In the genomic region with DNA sequence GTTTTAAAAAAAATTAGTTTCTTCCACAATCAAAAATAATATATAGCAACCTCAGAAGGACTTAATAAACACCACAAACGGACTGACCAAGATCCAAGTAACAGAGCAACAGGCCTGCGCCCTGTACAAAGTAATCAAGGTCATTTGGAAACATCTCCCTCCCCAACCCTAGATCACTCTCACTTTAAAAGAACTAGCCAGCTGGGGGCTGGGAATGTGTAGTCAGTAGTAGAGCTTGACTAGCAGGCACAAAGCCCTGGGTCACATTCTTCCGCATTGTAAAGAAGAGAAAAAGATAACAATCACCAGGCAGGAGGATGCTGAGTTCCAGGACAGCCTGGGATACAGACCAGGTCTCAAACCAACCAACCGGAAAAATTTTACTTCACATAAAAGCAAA, we compare ENCODE assay signal across 19 mouse cellular contexts. TPM values are rescaled to one million over a fixed set of nuclear protein-coding genes. Genes with fewer than 3 reads are reported as not detected.
A peak's percentile ranks its signal among the peaks of the same experiment; 100 is the strongest.
DNase-seq lines count a peak whose midpoint lies in the region; ATAC-seq lines count a peak whose summit lies in the region.
"Had no signal": no experiment of that assay in that cellular context is flagged by ENCODE, and none has a peak within 500 bp of the region (broad histone marks: within the 10 kb centered on the region; RNA-seq: fewer than 3 reads in every experiment).

No protein-coding gene starts in this region.

- no peaks in the 10 kb centered on the region for H3K36me3 ChIP-seq in heart, embryonic 12.5 days
- no peaks in the 10 kb centered on the region for H3K36me3 ChIP-seq in kidney, embryonic 15.5 days
- H3K36me3 ChIP-seq: hindbrain, embryonic 13.5 days; midbrain, embryonic 15.5 days had no signal

- peaks cover 27% of the 10 kb centered on the region for H3K4me1 ChIP-seq in heart, embryonic 12.5 days (replicated peaks)
- H3K4me1 ChIP-seq in kidney, embryonic 15.5 days: peaks cover 9% of the 10 kb centered on the region; the same call in 1 of the 2 replicates
- H3K4me1 ChIP-seq: hindbrain, embryonic 13.5 days; midbrain, embryonic 15.5 days had no signal

- intact Hi-C loops in heart, postnatal 14 days (cut with DNase I): no loop called here

- peak overlapping the region; percentile 68; the same call in 1 of the 2 replicates for H3K27ac ChIP-seq in heart, embryonic 12.5 days (ENCODE audit: poor library complexity, severe bottlenecking)
- peak overlapping the region; percentile 10; the same call in 1 of the 2 replicates for H3K27ac ChIP-seq in kidney, embryonic 15.5 days
- H3K27ac ChIP-seq: hindbrain, embryonic 13.5 days; midbrain, embryonic 15.5 days had no signal

- H3K4me3 ChIP-seq in heart, embryonic 12.5 days: no peak overlapping the region
- no peak overlapping the region for H3K4me3 ChIP-seq in kidney, embryonic 15.5 days (replicated peaks)
- H3K4me3 ChIP-seq: hindbrain, embryonic 13.5 days; midbrain, embryonic 15.5 days; myocyte had no signal

- H3K4me2 ChIP-seq in heart, embryonic 12.5 days: no peak overlapping the region
- H3K4me2 ChIP-seq in kidney, embryonic 15.5 days: no peak overlapping the region
- H3K4me2 ChIP-seq: hindbrain, embryonic 13.5 days; liver, embryonic 11.5 days; midbrain, embryonic 15.5 days had no signal

- peak; percentile 30 to 63 for DNase-seq in adrenal gland, adult (ENCODE audit: inconsistent age in 2 of 2, low spot score in 1 of 2)
- no peak for DNase-seq in adrenal gland, adult 18-20 months (ENCODE audit: low spot score in 2 of 2)
- no peak for DNase-seq in heart, postnatal 14 days
- DNase-seq in kidney, adult 8-10 months: no peak
- DNase-seq in ZHBTc4 (ENCODE audit: low read depth, low spot score): peak; percentile 75
- DNase-seq in right cerebral cortex, postnatal 25 days: no peak
- DNase-seq: cerebellum, adult 9-10 months; kidney, adult 9 months; kidney, postnatal 36 days; lung, adult 2 months; right cerebral cortex, postnatal 4 days had no signal

- 33% methylated on average over 4 of the region's 4 CpGs for WGBS in heart, embryonic 12.5 days
- 66% methylated on average over 4 of the region's 4 CpGs for WGBS in kidney, embryonic 15.5 days

- H3K9me3 ChIP-seq in heart, embryonic 12.5 days (replicated peaks): no peaks in the 10 kb centered on the region
- no peaks in the 10 kb centered on the region for H3K9me3 ChIP-seq in kidney, embryonic 15.5 days (replicated peaks)
- H3K9me3 ChIP-seq: hindbrain, embryonic 13.5 days; midbrain, embryonic 15.5 days had no signal

- no peak for ATAC-seq in heart, embryonic 12.5 days (ENCODE audit: insufficient number of reproducible peaks, low FRiP score)
- no peak for ATAC-seq in kidney, embryonic 15.5 days (replicated peaks; ENCODE audit: low FRiP score)
- ATAC-seq: forebrain, embryonic 16.5 days; inflammation-experienced regulatory T-cells, adult 6 months; midbrain, embryonic 15.5 days had no signal

- no peak overlapping the region for H3K9ac ChIP-seq in heart, embryonic 12.5 days
- H3K9ac ChIP-seq in kidney, embryonic 15.5 days: no peak overlapping the region
- H3K9ac ChIP-seq: hindbrain, embryonic 13.5 days; midbrain, embryonic 15.5 days had no signal

- no peaks in the 10 kb centered on the region for H3K27me3 ChIP-seq in heart, embryonic 12.5 days (replicated peaks)
- no peaks in the 10 kb centered on the region for H3K27me3 ChIP-seq in kidney, embryonic 15.5 days
- H3K27me3 ChIP-seq: hindbrain, embryonic 13.5 days; midbrain, embryonic 15.5 days had no signal

RNA-seq across cellular contexts. Expression of gene Nlk, which starts 33.3 kb away (rescaled TPM):
- 10 to 100 TPM; 39.0 to 84.5 TPM for total RNA-seq in adrenal gland, adult 18-20 months (2021)
- polyA plus RNA-seq in heart, embryonic 12.5 days (2016; fragmentation: Nextera tagmentation; extraction: Ambion mirVana): 13.4 and 13.7 TPM in 2 replicates
- total RNA-seq in heart, postnatal 14 days (2021): 10 to 100 TPM; 14.4 to 16.3 TPM
- polyA plus RNA-seq in kidney, embryonic 15.5 days (2015; fragmentation: Nextera tagmentation; extraction: Ambion mirVana): 15.5 and 17.4 TPM in 2 replicates

Comparison
In these comparisons a context has a peak if more than half of its experiments do, and no peak if none do; other contexts are left out.
1. DNase-seq: peak in adrenal gland, adult (2 of 2) and ZHBTc4 (single experiment); none in adrenal gland, adult 18-20 months (0 of 2), heart, postnatal 14 days (0 of 2), kidney, adult 8-10 months (0 of 2) and right cerebral cortex, postnatal 25 days (single experiment).